Mouse (Mus musculus): ENCODE measurements at regions not wholly inside any gene's neighbourhood (a gene's known extent, or its start where the extent isn't known, plus 50 kb on each side); places are given as distances from the start of the nearest gene placed in this dataset.

GRCm38 (mm10) chr10:17618024-17618423 is 105.0 kb upstream of the Cited2 start:
- TF ChIP-seq EP300 (IDR thresholded peaks at IDR 0.05; ENCODE audit: low read depth) = no peak
- TF ChIP-seq CTCF (IDR thresholded peaks at IDR 0.05; ENCODE audit: low read depth) = no peak

Data from liver, postnatal 0 days (tissue).